In the genomic region with DNA sequence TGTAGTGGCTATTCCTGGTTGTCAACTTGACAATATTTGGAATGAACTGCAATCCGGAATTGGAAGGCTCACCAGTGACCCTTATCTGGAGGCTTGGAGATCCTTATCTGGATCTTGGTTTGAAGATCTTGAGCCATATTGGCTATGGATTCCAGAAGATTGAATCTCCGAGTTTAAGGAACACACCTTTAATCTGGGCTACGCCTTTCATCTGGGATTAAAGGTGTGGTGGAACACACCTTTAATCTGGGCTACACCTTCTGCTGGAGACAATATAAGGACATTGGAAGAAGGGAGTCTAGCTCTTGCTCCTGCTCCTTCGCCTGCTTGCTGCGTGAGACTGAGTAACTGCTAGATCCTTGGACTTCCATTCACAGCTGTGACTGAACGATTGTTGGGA, we compare ENCODE assay signal across 8 mouse cellular contexts. TPM values are rescaled to one million over a fixed set of nuclear protein-coding genes. Genes with fewer than 3 reads are reported as not detected.
DNase-seq lines count a peak whose midpoint lies in the region; ATAC-seq and TF ChIP-seq lines count a peak whose summit lies in the region.
"Not testable (repeated sequence)": the region's sequence is repeated elsewhere in the genome, so short reads cannot be mapped to it uniquely, and the experiment has no call there.

Fam172a (plus strand) TSS at position 301 of the 400 bp plus-strand sequence.

- not testable (repeated sequence) for H3K27me3 ChIP-seq in ES-Bruce4 (ENCODE audit: control insufficient read depth, insufficient read depth, low read length, poor library complexity, severe bottlenecking); kidney, embryonic 15.5 days; neural tube, embryonic 15.5 days (replicated peaks)

- not testable (repeated sequence) for TF ChIP-seq CTCF in ES-Bruce4 (IDR thresholded peaks at IDR 0.05; ENCODE audit: low read depth, low read length)

- not testable (repeated sequence) for DNase-seq in frontal cortex, adult 2 months (ENCODE audit: extremely low spot score in 1 of 2, low spot score in 1 of 2); heart, postnatal 36 days; left cerebral cortex, postnatal 4 days

- H3K4me1 ChIP-seq in ES-Bruce4 (ENCODE audit: control insufficient read depth, insufficient read depth, low read length); kidney, embryonic 15.5 days; neural tube, embryonic 15.5 days: not testable (repeated sequence)

- not testable (repeated sequence) for H3K4me3 ChIP-seq in ES-Bruce4 (ENCODE audit: low read depth, low read length); kidney, embryonic 15.5 days (replicated peaks); neural tube, embryonic 15.5 days (replicated peaks)

- not testable (repeated sequence) for H3K27ac ChIP-seq in ES-Bruce4 (ENCODE audit: insufficient read depth, low read length); kidney, embryonic 15.5 days; neural tube, embryonic 15.5 days (replicated peaks)

- H3K4me2 ChIP-seq in kidney, embryonic 15.5 days; neural tube, embryonic 15.5 days: not testable (repeated sequence)

- WGBS in kidney, embryonic 15.5 days: 100% methylated on average over 1 of the region's 6 CpGs
- no CpG with 5 or more reads among the region's 6 CpGs for whole genome bisulfite sequencing in neural tube, embryonic 15.5 days

- ATAC-seq in common myeloid progenitor, adult 5-6 weeks (replicated peaks; ENCODE audit: low read depth, poor library complexity, severe bottlenecking); kidney, embryonic 15.5 days (replicated peaks; ENCODE audit: low FRiP score); megakaryocyte, adult 5-6 weeks (ENCODE audit: poor library complexity, severe bottlenecking); neural tube, embryonic 15.5 days (ENCODE audit: low FRiP score): not testable (repeated sequence)

- TF ChIP-seq POLR2A in ES-Bruce4 (IDR thresholded peaks at IDR 0.05; ENCODE audit: insufficient read depth, low read length): not testable (repeated sequence)

- not testable (repeated sequence) for H3K36me3 ChIP-seq in ES-Bruce4 (ENCODE audit: control insufficient read depth, insufficient read depth, low read length, poor library complexity, severe bottlenecking); kidney, embryonic 15.5 days; neural tube, embryonic 15.5 days

- intact Hi-C loops in heart, postnatal 36 days (cut with DNase I): loop anchor here (10.0 kb wide), 1 partner anchor 483 kb away; no protein-coding TSS in a partner anchor
- intact Hi-C loops in left cerebral cortex, postnatal 4 days (cut with DNase I): not testable (repeated sequence)

- H3K9ac ChIP-seq in ES-Bruce4 (ENCODE audit: low read depth, poor library complexity, severe bottlenecking); kidney, embryonic 15.5 days; neural tube, embryonic 15.5 days (replicated peaks): not testable (repeated sequence)

- not testable (repeated sequence) for H3K9me3 ChIP-seq in ES-Bruce4 (replicated peaks; ENCODE audit: control insufficient read depth, insufficient read depth, low read length, poor library complexity, severe bottlenecking); kidney, embryonic 15.5 days (replicated peaks); neural tube, embryonic 15.5 days (replicated peaks)

- TF ChIP-seq EP300 in ES-Bruce4 (IDR thresholded peaks at IDR 0.05; ENCODE audit: insufficient read depth, low read depth, low read length): not testable (repeated sequence)

RNA-seq across cellular contexts. Expression of gene Fam172a, which starts in this region (rescaled TPM):
- polyA plus RNA-seq in ES-Bruce4 (2011; ENCODE audit: insufficient read depth, insufficient read length, low read depth, missing spikeins): 14.8 and 16.7 TPM in 2 replicates
- 32.9 and 38.0 TPM in 2 replicates for total RNA-seq in common myeloid progenitor, adult 5-6 weeks (2017)
- 19.2 and 19.9 TPM in 2 replicates for polyA plus RNA-seq in frontal cortex, adult 2 months (2012; rRNA removed)
- 10 to 100 TPM; 11.0 to 12.1 TPM for total RNA-seq in heart, postnatal 36 days (2021)
- 27.2 and 29.3 TPM in 2 replicates for polyA plus RNA-seq in kidney, embryonic 15.5 days (2015; fragmentation: Nextera tagmentation; extraction: Ambion mirVana)
- 10 to 100 TPM; 49.4 to 54.2 TPM for total RNA-seq in left cerebral cortex, postnatal 4 days (2021)
- 33.9 and 40.4 TPM in 2 replicates for total RNA-seq in megakaryocyte, adult 5-6 weeks (2015)
- total RNA-seq in megakaryocyte, adult 5-6 weeks (2017): 19.3 and 23.9 TPM in 2 replicates
- polyA plus RNA-seq in neural tube, embryonic 15.5 days (2015; fragmentation: Nextera tagmentation; extraction: Ambion mirVana): 37.1 and 39.5 TPM in 2 replicates
